Mouse (Mus musculus) MEL (cell line): ENCODE measurements around the gene Olfr288. TPM values are rescaled to one million over a fixed set of nuclear protein-coding genes. Genes with fewer than 3 reads are reported as not detected.

ENCODE experiments used
- DNase-seq: peaks from one replicate; pipeline ENCODE4 v3.0.0; 2011; ENCODE audit warnings: low read depth, low spot score
- H3K27ac ChIP-seq: 2 replicates; pipeline ENCODE4 v1.5.1; 2012; ENCODE audit warnings: low read depth, mild to moderate bottlenecking, control low read depth, low read length, moderate library complexity; ENCODE audit not compliant: control insufficient read depth
- H3K27me3 ChIP-seq, 2 experiments: fragments of 150-350 bp in 1 of 2; sonication (generic) in 1 of 2; 2 replicates each; pipeline ENCODE4 v1.6.1; 2012; ENCODE audit warnings: low read length in 2 of 2, mild to moderate bottlenecking in 2 of 2, improper control_type of control experiment in 1 of 2, moderate library complexity in 1 of 2; ENCODE audit not compliant: insufficient read depth in 2 of 2, control insufficient read depth in 1 of 2
- H3K36me3 ChIP-seq, 2 experiments: 2 replicates each; pipeline ENCODE4 v1.6.1; 2012 to 2014; ENCODE audit warnings: low read length in 2 of 2, improper control_type of control experiment in 1 of 2, inconsistent platforms in 1 of 2, mild to moderate bottlenecking in 1 of 2; ENCODE audit not compliant: insufficient read depth in 2 of 2, control insufficient read depth in 1 of 2
- H3K4me1 ChIP-seq, 2 experiments: fragments of 150-350 bp in 1 of 2; sonication (generic) in 1 of 2; 2 replicates each; pipeline ENCODE4 v1.6.1; 2012; ENCODE audit warnings: low read length in 2 of 2, improper control_type of control experiment in 1 of 2, mild to moderate bottlenecking in 1 of 2; ENCODE audit not compliant: insufficient read depth in 2 of 2, control insufficient read depth in 1 of 2
- H3K4me3 ChIP-seq, 2 experiments: fragments of 150-350 bp in 1 of 2; sonication (generic) in 1 of 2; 2 replicates each; pipeline ENCODE4 v1.5.1; 2012; ENCODE audit warnings: low read depth in 2 of 2, low read length in 2 of 2, mild to moderate bottlenecking in 2 of 2, moderate library complexity in 2 of 2, control low read depth in 1 of 2, improper control_type of control experiment in 1 of 2; ENCODE audit not compliant: control insufficient read depth in 1 of 2, insufficient read depth in 1 of 2
- H3K79me2 ChIP-seq: 2 replicates; pipeline ENCODE4 v1.6.1; 2012; ENCODE audit warnings: mild to moderate bottlenecking, low read length, moderate library complexity; ENCODE audit not compliant: control insufficient read depth, poor library complexity, insufficient read depth
- H3K9ac ChIP-seq: 2 replicates; pipeline ENCODE4 v1.6.1; 2012; ENCODE audit warnings: low read depth, mild to moderate bottlenecking, control low read depth, low read length, moderate library complexity; ENCODE audit not compliant: control insufficient read depth, poor library complexity, severe bottlenecking
- H3K9me3 ChIP-seq: fragments of 150-350 bp; sonication (generic); replicated peaks from 2 replicates; pipeline ENCODE4 v1.6.1; 2012; ENCODE audit warnings: mild to moderate bottlenecking, low read length, improper control_type of control experiment, moderate library complexity; ENCODE audit not compliant: insufficient read depth
- CHD2 ChIP-seq: IDR thresholded peaks from 2 replicates; pipeline ENCODE4 v1.6.1; 2011; ENCODE audit warnings: low read length, improper control_type of control experiment
- CTCF ChIP-seq, 3 experiments: IDR thresholded peaks in 2 of 3; conservative IDR thresholded peaks in 1 of 3; 2 replicates each; pipeline ENCODE4 v1.5.1; 2011 to 2012; ENCODE audit warnings: low read length in 3 of 3, low read depth in 2 of 3, mild to moderate bottlenecking in 2 of 3, improper control_type of control experiment in 1 of 3, inconsistent platforms in 1 of 3, mixed read lengths in 1 of 3, moderate library complexity in 1 of 3; ENCODE audit not compliant: control insufficient read depth in 1 of 3, insufficient read depth in 1 of 3, poor library complexity in 1 of 3, severe bottlenecking in 1 of 3
- E2F4 ChIP-seq: IDR thresholded peaks from 2 replicates; pipeline ENCODE4 v1.6.1; 2011; ENCODE audit warnings: low read depth, low read length, improper control_type of control experiment, borderline replicate concordance
- ELF1 ChIP-seq: IDR thresholded peaks from 2 replicates; pipeline ENCODE4 v1.6.1; 2014; ENCODE audit warnings: low read depth, mild to moderate bottlenecking, inconsistent platforms, low read length, improper control_type of control experiment, moderate library complexity
- GABPA ChIP-seq: IDR thresholded peaks from 2 replicates; pipeline ENCODE4 v1.6.1; 2012; ENCODE audit warnings: low read depth, mild to moderate bottlenecking, inconsistent platforms, low read length, improper control_type of control experiment, moderate library complexity
- HCFC1 ChIP-seq: IDR thresholded peaks from 2 replicates; pipeline ENCODE4 v1.6.1; 2012; ENCODE audit warnings: low read depth, mild to moderate bottlenecking, inconsistent platforms, low read length, improper control_type of control experiment, moderate library complexity
- JUND ChIP-seq: IDR thresholded peaks from 2 replicates; pipeline ENCODE4 v1.6.1; 2011; ENCODE audit warnings: low read depth, mild to moderate bottlenecking, improper control_type of control experiment, low read length
- MAZ ChIP-seq: IDR thresholded peaks from 2 replicates; pipeline ENCODE4 v1.6.1; 2012; ENCODE audit warnings: low read depth, mild to moderate bottlenecking, inconsistent platforms, low read length, improper control_type of control experiment
- MEF2A ChIP-seq: IDR thresholded peaks from 2 replicates; pipeline ENCODE4 v1.6.1; 2014; ENCODE audit warnings: low read depth, mild to moderate bottlenecking, inconsistent platforms, low read length, improper control_type of control experiment; ENCODE audit not compliant: poor library complexity, insufficient replicate concordance, severe bottlenecking; ENCODE audit errors: extremely low read depth
- MYB ChIP-seq: IDR thresholded peaks from 2 replicates; pipeline ENCODE4 v1.6.1; 2011; ENCODE audit warnings: mild to moderate bottlenecking, low read depth, low read length, improper control_type of control experiment
- NRF1 ChIP-seq: IDR thresholded peaks from 2 replicates; pipeline ENCODE4 v1.6.1; 2014; ENCODE audit warnings: low read depth, mild to moderate bottlenecking, inconsistent platforms, low read length, improper control_type of control experiment, moderate library complexity; ENCODE audit not compliant: poor library complexity, insufficient read depth, severe bottlenecking
- RAD21 ChIP-seq: IDR thresholded peaks from 2 replicates; pipeline ENCODE4 v1.6.1; 2011; ENCODE audit warnings: mild to moderate bottlenecking, low read depth, low read length, improper control_type of control experiment
- SMC3 ChIP-seq: IDR thresholded peaks from 2 replicates; pipeline ENCODE4 v1.6.1; 2011; ENCODE audit warnings: low read depth, low read length, improper control_type of control experiment
- TBP ChIP-seq: IDR thresholded peaks from 2 replicates; pipeline ENCODE4 v1.8.0; 2011; ENCODE audit warnings: low read depth, low read length, improper control_type of control experiment
- UBTF ChIP-seq: IDR thresholded peaks from 2 replicates; pipeline ENCODE4 v1.6.1; 2012; ENCODE audit warnings: low read depth, mild to moderate bottlenecking, inconsistent platforms, low read length, improper control_type of control experiment, moderate library complexity, borderline replicate concordance; ENCODE audit not compliant: insufficient read depth
- USF1 ChIP-seq: IDR thresholded peaks from 2 replicates; pipeline ENCODE4 v1.6.1; 2014; ENCODE audit warnings: low read depth, mild to moderate bottlenecking, inconsistent platforms, low read length, improper control_type of control experiment, moderate library complexity
- USF2 ChIP-seq, 2 experiments: IDR thresholded peaks; 2 replicates each; pipeline ENCODE4 v1.6.1; 2011 to 2012; ENCODE audit warnings: improper control_type of control experiment in 2 of 2, low read length in 2 of 2, borderline replicate concordance in 1 of 2, inconsistent platforms in 1 of 2, low read depth in 1 of 2, mild to moderate bottlenecking in 1 of 2; ENCODE audit not compliant: insufficient read depth in 1 of 2
- ZC3H11A ChIP-seq: IDR thresholded peaks from 2 replicates; pipeline ENCODE4 v1.6.1; 2012; ENCODE audit warnings: low read depth, mild to moderate bottlenecking, inconsistent platforms, low read length, improper control_type of control experiment
- ZKSCAN1 ChIP-seq: IDR thresholded peaks from 2 replicates; pipeline ENCODE4 v1.6.1; 2012; ENCODE audit warnings: low read depth, mild to moderate bottlenecking, inconsistent platforms, low read length, improper control_type of control experiment, moderate library complexity
- ZMIZ1 ChIP-seq: IDR thresholded peaks from 2 replicates; pipeline ENCODE4 v1.6.1; 2012; ENCODE audit warnings: low read depth, mild to moderate bottlenecking, inconsistent platforms, low read length, improper control_type of control experiment, moderate library complexity
- polyA plus RNA-seq, 2 experiments: library from polyadenylated mRNA; stranded (reverse) in 1 of 2; unstranded in 1 of 2; fragments of >175 nt in 1 of 2; fragments of >200 nt in 1 of 2; gene quantifications; 2 replicates each; pipeline versions ENCODE4 v1.2.1 to v1.2.4; 2012; ENCODE audit warnings: low replicate concordance in 2 of 2, low read depth in 1 of 2; ENCODE audit not compliant: insufficient read length in 2 of 2, insufficient read depth in 1 of 2, missing spikeins in 1 of 2
- total RNA-seq: library from RNA; depleted of rRNA; stranded (reverse); fragments of 300-350 nt; gene quantifications from 2 replicates; pipeline ENCODE4 v1.2.3, GENCODE M21; 2012

Gene Olfr288
- total and polyA plus RNA-seq, 3 experiments = not detected

- Histone ChIP-seq H3K9ac (no peak overlapping the region), H3K36me3 (no peaks in the 10 kb centered on the region; a peak in 1 of 4 replicates), H3K27me3 (peaks cover 4 to 5% of the 10 kb centered on the region in 2 experiments), H3K9me3 (no peaks in the 10 kb centered on the region), H3K4me3 (no peak overlapping the region), H3K4me1 (peaks cover 0 to 11% of the 10 kb centered on the region in 2 experiments; a peak in 2 of 4 replicates), H3K27ac (no peak overlapping the region), H3K79me2 (no peaks in the 10 kb centered on the region)
- no peak for TF ChIP-seq CHD2
- 0 out of 2 replicates have a peak, but pooled peaks have one; percentile 8 for TF ChIP-seq MYB
- no peak for TF ChIP-seq E2F4
- DNase-seq = peak; percentile 21
Observed at GRCm38 (mm10) chr15:98213336-98213870, 18.1 kb upstream of the Olfr288 start.

DNA sequence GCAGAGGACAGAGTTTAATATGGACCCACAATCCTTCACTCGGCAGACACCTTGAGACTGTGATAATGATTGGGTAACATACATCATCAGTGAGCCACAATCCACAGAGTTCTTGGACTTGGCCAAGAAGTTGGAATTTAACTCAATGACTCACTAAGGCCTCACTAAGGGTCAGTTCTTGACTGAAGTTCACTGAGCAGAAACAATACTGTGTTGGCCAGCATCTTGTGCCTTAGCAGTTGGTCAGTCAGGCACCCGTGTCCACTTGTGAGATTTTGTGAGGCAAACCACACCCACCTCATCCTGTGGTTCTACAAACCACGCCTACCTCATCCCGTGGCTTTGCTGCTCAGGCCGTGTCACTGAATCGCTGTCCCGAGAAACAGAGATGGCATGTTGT is 14.3 kb upstream of the Olfr288 start:
- H3K27ac ChIP-seq = no peak overlapping the region
- H3K4me1 ChIP-seq = peaks cover 0 to 11% of the 10 kb centered on the region in 2 experiments; a peak in 2 of 4 replicates
- H3K9ac ChIP-seq = no peak overlapping the region
- no peaks in the 10 kb centered on the region for H3K9me3 ChIP-seq
- no peak for DNase-seq
- H3K27me3 ChIP-seq = peaks cover 2 to 3% of the 10 kb centered on the region in 2 experiments; a peak in 2 of 4 replicates
- no peaks in the 10 kb centered on the region; a peak in 1 of 4 replicates for H3K36me3 ChIP-seq
- no peak overlapping the region for H3K4me3 ChIP-seq
- TF ChIP-seq USF2 (IDR thresholded peaks at IDR 0.05; ENCODE audit: borderline replicate concordance in 1 of 2, insufficient read depth in 1 of 2, low read depth in 1 of 2, low read length in 2 of 2) (no peak), HCFC1 (no peak), ZKSCAN1 (no peak), RAD21 (no peak), ZMIZ1 (no peak), ELF1 (no peak), CTCF (IDR thresholded peaks at IDR 0.05 in 2 of 3, conservative IDR thresholded peaks at IDR 0.05 in 1 of 3; ENCODE audit: control insufficient read depth in 1 of 3, insufficient read depth in 1 of 3, low read depth in 2 of 3, low read length in 3 of 3, poor library complexity in 1 of 3, severe bottlenecking in 1 of 3) (no peak), UBTF (no peak), GABPA (no peak), ZC3H11A (no peak), MAZ (no peak), JUND (no peak), TBP (no peak), MEF2A (no peak), SMC3 (no peak), NRF1 (no peak), USF1 (no peak)
- H3K79me2 ChIP-seq = no peaks in the 10 kb centered on the region
